Mouse (Mus musculus) heart, postnatal 14 days (tissue): ENCODE measurements around the gene Spaca5. TPM values are rescaled to one million over a fixed set of nuclear protein-coding genes. Genes with fewer than 3 reads are reported as not detected.

ENCODE experiments used
- DNase-seq, 2 experiments: peaks; one replicate each; pipeline ENCODE4 v3.0.0; 2021 to 2022
- intact Hi-C: fragments of 180-260 bp; cut with DNase I; formaldehyde crosslinking; loops from one replicate; pipeline ENCODE4 v1.15.1; 2025
- long read RNA-seq, 2 experiments: library from polyadenylated mRNA; stranded (forward); transcript quantifications; one replicate each; pipeline ENCODE4 v2.0.0; 2021
- total RNA-seq, 2 experiments: library from RNA; stranded (reverse); gene quantifications; 2 replicates each; pipeline ENCODE4 v1.2.3; 2021

Spaca5 gene
- total RNA-seq = not detected
- long read RNA-seq, experiment 1 = 0 reads
- long read RNA-seq, experiment 2 = 0 reads

DNA sequence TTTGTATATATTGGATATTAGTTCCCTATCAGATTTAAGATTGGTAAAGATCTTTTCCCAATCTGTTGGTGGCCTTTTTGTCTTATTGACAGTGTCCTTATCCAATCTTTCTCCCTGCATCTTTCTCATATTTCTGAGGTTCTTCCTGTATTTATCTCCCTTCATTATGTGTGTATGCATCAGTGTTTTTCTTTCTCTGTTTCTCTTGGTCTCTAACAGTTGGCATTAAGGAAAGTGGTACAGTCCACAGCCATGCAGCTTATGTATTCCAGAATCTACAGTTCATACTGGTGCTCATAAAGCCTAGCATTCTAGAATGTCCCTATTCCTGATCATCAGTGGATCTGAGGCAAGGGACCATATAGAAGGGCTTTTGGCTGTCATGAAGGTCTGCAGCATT lies at the start of gene Spaca5:
Gene Spaca5, plus strand, starts transcription at position 301 of the 400 bp plus-strand sequence.
- intact Hi-C loops = no loop called here
- DNase-seq = no peak

DNA sequence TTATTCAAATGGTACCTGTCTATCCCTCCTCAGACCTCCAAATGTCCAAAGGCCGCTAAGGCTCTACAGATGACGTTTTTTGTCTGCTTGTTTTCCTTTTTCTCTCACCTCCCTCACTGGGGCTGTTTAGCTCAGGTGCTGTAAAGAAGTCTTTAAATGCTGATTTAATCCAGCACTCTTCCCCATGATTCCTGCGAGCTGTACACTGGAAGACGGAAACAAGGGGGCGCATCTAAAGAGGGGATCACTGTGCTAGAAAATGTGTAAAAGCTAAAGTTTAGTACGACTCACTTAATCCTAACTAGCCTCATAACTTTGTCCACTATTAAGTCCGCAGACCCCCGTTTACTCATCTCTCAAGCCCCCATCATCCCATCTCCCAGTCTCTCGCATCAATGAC lies 6.7 kb upstream of the Spaca5 start:
- intact Hi-C loops = loop anchor here (5.0 kb wide), 1 partner anchor 99 kb away; the partner anchor contains the start of gene Uxt

GRCm38 (mm10) chrX:21061866-21062543 lies 6.2 kb upstream of the Spaca5 start, which contains the start of gene Zfp182:
Gene Zfp182, minus strand, starts transcription at chrX:21062316.
- peak; percentile 77 to 84 for DNase-seq
- intact Hi-C loops = loop anchor here (5.0 kb wide), 1 partner anchor 100 kb away; the partner anchor contains the start of gene Uxt

More for the DNA sequence above, 6.7 kb upstream of the Spaca5 start:
- DNase-seq = no peak

DNA sequence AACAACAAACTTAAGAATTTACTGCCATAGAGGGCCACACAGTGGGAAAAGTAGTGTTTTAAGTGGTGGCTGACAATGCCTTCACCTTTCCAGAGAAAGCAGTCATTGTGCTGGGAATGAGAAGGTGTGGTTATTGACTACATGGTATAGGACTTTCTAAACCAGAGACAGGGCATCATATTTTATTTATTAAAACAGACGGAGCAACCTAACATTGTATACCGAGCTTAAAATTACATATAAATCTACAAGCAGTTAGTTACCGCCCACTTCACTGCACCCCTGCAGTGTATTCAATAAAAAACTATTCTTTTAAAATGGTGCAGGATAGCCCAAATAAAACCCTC lies 5.7 kb upstream of the Spaca5 start:
- DNase-seq = no peak
- intact Hi-C loops = loop anchor here (5.0 kb wide), 1 partner anchor 100 kb away; the partner anchor contains the start of gene Uxt

GRCm38 (mm10) chrX:21088645-21088982 lies 20.4 kb downstream of the Spaca5 start:
- intact Hi-C loops = no loop called here
- DNase-seq = no peak

DNA sequence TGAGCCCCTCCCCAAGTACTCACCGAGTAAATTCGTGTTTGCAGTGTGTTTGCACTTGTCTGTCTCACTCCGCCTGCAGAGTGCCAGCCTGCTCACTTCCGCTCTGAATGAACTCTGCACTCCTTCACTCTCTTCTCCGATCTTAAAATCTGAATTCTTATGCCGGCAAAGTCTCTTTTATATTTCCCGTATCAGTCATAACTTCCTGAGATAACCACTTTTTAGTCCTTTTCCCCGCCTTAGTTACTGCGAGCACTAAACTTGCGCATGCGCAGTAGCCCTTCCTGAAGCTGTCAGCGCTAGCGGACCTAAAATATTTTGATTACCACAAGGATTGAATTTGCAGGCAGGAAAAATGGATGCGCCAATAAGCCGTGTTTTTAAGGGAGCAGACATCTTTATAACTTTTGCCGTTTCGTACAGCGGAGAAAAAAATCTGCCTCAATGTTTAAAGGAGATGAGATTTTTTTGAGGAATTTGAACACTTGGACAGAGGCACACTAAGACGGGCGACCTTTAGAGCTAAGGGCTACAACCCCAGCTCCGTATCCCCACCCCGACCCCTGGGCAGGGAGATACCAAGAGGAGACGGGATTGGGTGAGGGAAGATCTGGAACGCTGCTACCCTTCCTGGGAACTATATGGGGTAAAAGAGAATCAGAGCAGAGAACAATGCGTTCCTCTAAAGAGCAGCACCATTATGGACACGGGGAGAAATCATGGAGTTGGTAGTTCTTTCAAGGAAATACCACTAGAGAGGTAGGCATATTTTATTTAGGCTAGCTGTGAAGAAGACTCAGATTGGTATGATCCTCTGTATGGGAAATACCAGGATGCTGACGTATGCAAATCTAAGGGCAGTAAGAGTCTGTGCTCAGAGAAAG lies 21.0 kb downstream of the Spaca5 start, which contains the start of gene Zfp300:
Gene Zfp300, minus strand, starts transcription at position 545 of the 884 bp plus-strand sequence.
- DNase-seq = peak; percentile 63 to 65
- intact Hi-C loops = no loop called here

- intact Hi-C loops = no loop called here
- DNase-seq = no peak
Observed at GRCm38 (mm10) chrX:21089867-21090239, 21.6 kb downstream of the Spaca5 start.

- intact Hi-C loops = no loop called here
- DNase-seq = no peak
Observed at GRCm38 (mm10) chrX:21115520-21115919, 47.3 kb downstream of the Spaca5 start, which contains the start of gene Ssxa1. Gene Ssxa1, plus strand, starts transcription at chrX:21115820.

Other genes with a start within 250 kb of the Spaca5 start
- gene Timp1, start 198.2 kb upstream of the Spaca5 start, total RNA-seq = 1 to 10 TPM; 9.1 to 9.7 TPM
- under 1 TPM; 0.32 to 0.45 TPM for gene Syn1, start 147.4 kb upstream of the Spaca5 start, total RNA-seq
- gene Cfp, start 136.9 kb upstream of the Spaca5 start, total RNA-seq = 10 to 100 TPM; 12.4 to 13.0 TPM
- gene Elk1, start 117.8 kb upstream of the Spaca5 start, total RNA-seq = 10 to 100 TPM in 1 of 2 experiments, 1 to 10 TPM in 1; 9.1 to 10.1 TPM
- 10 to 100 TPM; 27.5 to 34.1 TPM for gene Uxt, start 106.4 kb upstream of the Spaca5 start, total RNA-seq
- gene Zfp182, start 6.1 kb upstream of the Spaca5 start, total RNA-seq = 1 to 10 TPM; 4.4 to 4.5 TPM
- gene Zfp300, start 21.1 kb downstream of the Spaca5 start, total RNA-seq = under 1 TPM; 0.32 to 0.65 TPM
- not detected for gene Ssxa1, start 47.4 kb downstream of the Spaca5 start, total RNA-seq
- not detected for gene Gm21876, start 107.2 kb downstream of the Spaca5 start, total RNA-seq